Comparison of ENCODE assay signal across 8 mouse cellular contexts in genomic region chr7:92102892-92103543, GRCm38 (mm10).
A peak's percentile ranks its signal among the peaks of the same experiment; 100 is the strongest.
DNase-seq lines count a peak whose midpoint lies in the region; ATAC-seq lines count a peak whose summit lies in the region.

No protein-coding gene starts in this region.

- no peak overlapping the region for H3K27ac ChIP-seq in limb, embryonic 13.5 days
- H3K27ac ChIP-seq in neural tube, embryonic 13.5 days (replicated peaks), result no peak overlapping the region

- H3K27me3 ChIP-seq in limb, embryonic 13.5 days, result peaks cover 16% of the 10 kb centered on the region
- no peaks in the 10 kb centered on the region; the same call in 1 of the 2 replicates for H3K27me3 ChIP-seq in neural tube, embryonic 13.5 days

- no peak overlapping the region for H3K4me2 ChIP-seq in limb, embryonic 13.5 days (replicated peaks)
- H3K4me2 ChIP-seq in neural tube, embryonic 13.5 days, result no peak overlapping the region

- ATAC-seq in limb, embryonic 13.5 days (ENCODE audit: low FRiP score, low read depth), result peak; percentile 79
- ATAC-seq in neural tube, embryonic 13.5 days (ENCODE audit: low read depth), result peak; percentile 85
- ATAC-seq in erythroblast, adult 5-6 weeks (replicated peaks; ENCODE audit: low FRiP score, poor library complexity, severe bottlenecking), result no peak

- WGBS in limb, embryonic 13.5 days, result 16% methylated on average over 4 of the region's 4 CpGs
- WGBS in neural tube, embryonic 13.5 days, result 22% methylated on average over 4 of the region's 4 CpGs

- H3K4me3 ChIP-seq in limb, embryonic 13.5 days, result no peak overlapping the region
- no peak overlapping the region for H3K4me3 ChIP-seq in neural tube, embryonic 13.5 days

- H3K36me3 ChIP-seq in limb, embryonic 13.5 days, result no peaks in the 10 kb centered on the region
- H3K36me3 ChIP-seq in neural tube, embryonic 13.5 days, result no peaks in the 10 kb centered on the region

- H3K4me1 ChIP-seq in limb, embryonic 13.5 days, result no peaks in the 10 kb centered on the region
- H3K4me1 ChIP-seq in neural tube, embryonic 13.5 days (replicated peaks), result 0 out of 2 replicates have a peak, but pooled peaks cover 4% of the 10 kb centered on the region

- H3K9ac ChIP-seq in limb, embryonic 13.5 days, result no peak overlapping the region
- no peak overlapping the region for H3K9ac ChIP-seq in neural tube, embryonic 13.5 days

- H3K9me3 ChIP-seq in limb, embryonic 13.5 days, result no peaks in the 10 kb centered on the region
- no peaks in the 10 kb centered on the region for H3K9me3 ChIP-seq in neural tube, embryonic 13.5 days

- peak; percentile 15 to 20 for DNase-seq in B cell, adult 2 months
- DNase-seq in Muller cell, postnatal 12 days (ENCODE audit: inconsistent ontology term), result peak; percentile 31
- DNase-seq in cerebellum, postnatal 10 days, result peak; percentile 78 to 86
- peak; percentile 50 to 86 for DNase-seq in frontal cortex, adult 2 months (ENCODE audit: extremely low spot score in 1 of 2, low spot score in 1 of 2)
- DNase-seq in kidney, adult 9 months, result peak; percentile 66

Comparison
In these comparisons a context has a peak if more than half of its experiments do, and no peak if none do; other contexts are left out.
1. DNase-seq: peak in every context shown above with its lines; median percentile 82 in cerebellum, postnatal 10 days; 68 in frontal cortex, adult 2 months; 66 in kidney, adult 9 months; 31 in Muller cell, postnatal 12 days; 18 in B cell, adult 2 months.